Mouse (Mus musculus) splenic B cell, adult 2 months (primary cell): Measurements from ENCODE around the gene Rimbp3.

Experiments used
- DNase-seq: peaks from one replicate; pipeline ENCODE4 v3.0.0-alpha.2; 2011; ENCODE audit warnings: low read depth, low spot score
- H3K27me3 ChIP-seq: 2 replicates; pipeline ENCODE4 v1.6.1; 2012; ENCODE audit warnings: mild to moderate bottlenecking, low read length, moderate library complexity, mixed read lengths; ENCODE audit not compliant: control insufficient read depth, poor library complexity, insufficient read depth, severe bottlenecking
- H3K36me3 ChIP-seq: 2 replicates; pipeline ENCODE4 v1.6.1; 2012; ENCODE audit warnings: mild to moderate bottlenecking, low read length, moderate library complexity, mixed read lengths; ENCODE audit not compliant: control insufficient read depth, poor library complexity, insufficient read depth, severe bottlenecking

Gene Rimbp3

DNA sequence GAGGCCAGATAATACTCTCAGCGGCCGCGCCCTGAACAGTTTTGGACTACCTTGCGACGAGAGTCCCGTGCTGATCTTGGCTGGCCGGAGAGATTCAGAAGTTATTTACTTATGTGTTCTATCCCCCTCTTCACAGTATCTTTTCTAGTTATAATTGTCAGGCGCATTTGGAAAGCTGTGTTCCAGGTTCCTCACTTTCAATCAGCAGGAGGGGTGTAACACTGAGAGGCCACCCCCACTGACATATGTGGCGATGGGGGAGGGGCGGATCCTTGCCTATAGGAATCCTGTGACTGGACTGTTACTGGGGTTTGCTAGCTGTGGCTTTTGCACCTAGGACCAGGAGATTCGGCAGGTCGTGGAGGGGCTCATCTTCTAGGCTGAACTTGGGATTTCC lies 26.1 kb downstream of the Rimbp3 start:
- Histone ChIP-seq H3K36me3 (no peaks in the 10 kb centered on the region), H3K27me3 (no peaks in the 10 kb centered on the region)
- no peak for DNase-seq

DNA sequence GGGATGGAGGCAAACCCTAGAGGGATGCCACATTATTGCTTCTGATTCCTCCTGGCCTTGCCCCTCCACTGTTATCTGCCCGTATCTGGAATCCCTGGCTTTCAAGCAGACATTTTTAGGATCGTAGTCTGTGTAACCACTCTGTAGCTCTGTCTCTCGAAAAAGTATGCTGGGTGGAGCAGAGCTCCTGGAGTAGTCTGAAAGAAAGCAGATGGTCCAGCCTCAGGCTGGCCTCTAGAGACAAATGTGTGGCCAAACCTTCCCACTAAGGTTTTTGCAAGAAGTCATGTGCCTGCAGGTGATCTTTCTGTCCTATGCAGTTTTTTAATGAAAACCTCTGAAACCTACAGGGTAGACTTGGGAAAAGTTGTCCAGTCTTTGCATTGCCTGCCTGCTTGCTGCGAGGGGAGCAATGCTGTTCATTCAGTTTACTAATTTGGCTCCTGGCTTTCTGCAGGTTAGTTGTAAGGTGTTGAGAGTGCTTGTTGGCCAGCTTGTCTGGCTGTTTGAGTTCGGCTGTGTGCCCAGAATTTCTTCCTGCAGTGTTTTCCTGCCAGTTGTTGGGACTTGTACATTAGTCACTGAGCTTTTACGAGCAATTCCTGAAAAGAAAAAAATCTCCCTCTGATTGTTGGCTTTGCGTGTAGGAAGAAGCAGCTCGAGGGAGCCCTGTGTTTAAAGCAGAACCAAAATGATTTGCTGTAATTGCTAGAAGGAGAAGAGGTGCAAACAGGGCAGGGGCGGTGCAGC lies 26.7 kb downstream of the Rimbp3 start:
- H3K36me3 ChIP-seq: no peaks in the 10 kb centered on the region
- DNase-seq: no peak
- H3K27me3 ChIP-seq: no peaks in the 10 kb centered on the region

DNA sequence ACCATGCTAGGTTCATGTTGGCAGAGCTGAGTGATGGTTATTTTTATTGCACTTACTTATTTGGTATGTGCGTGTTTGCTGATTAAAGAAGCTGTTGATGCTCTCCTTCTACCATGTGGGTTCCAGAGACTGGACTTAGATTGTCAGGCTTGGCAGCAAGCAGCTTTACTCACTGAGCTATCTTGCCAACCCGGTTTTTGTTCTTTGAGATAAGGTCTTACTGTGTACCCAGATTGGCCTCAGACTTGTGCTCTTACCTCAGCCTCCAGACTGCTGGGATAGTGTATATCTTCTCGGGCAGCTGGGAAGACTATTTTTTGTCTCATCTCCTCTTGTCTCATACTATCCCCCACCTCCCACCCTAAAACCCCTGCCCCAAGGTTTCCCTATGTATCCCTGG lies 29.2 kb downstream of the Rimbp3 start:
- Histone ChIP-seq H3K36me3 (no peaks in the 10 kb centered on the region), H3K27me3 (no peaks in the 10 kb centered on the region)
- no peak for DNase-seq

DNA sequence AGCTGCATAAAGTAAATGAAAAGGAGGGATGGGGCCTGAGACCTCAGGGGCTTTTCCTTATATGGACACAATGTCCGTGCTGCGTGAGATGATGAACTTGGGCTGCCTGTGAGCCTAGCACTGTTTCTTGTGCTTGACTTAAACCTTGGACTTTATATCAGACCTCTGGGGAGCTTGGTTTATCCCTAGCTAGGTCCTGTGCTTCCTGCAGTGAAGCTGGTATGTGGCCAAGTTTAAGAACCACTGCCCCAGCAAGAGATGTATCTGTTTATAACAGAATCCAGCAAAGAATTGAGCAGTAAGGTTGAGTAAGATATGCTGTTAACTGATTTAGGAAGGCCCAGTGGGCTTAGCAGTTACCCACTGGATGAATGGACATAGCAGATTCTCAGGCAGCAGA lies 31.0 kb downstream of the Rimbp3 start:
- Histone ChIP-seq H3K36me3 (no peaks in the 10 kb centered on the region), H3K27me3 (no peaks in the 10 kb centered on the region)
- no peak for DNase-seq

DNA sequence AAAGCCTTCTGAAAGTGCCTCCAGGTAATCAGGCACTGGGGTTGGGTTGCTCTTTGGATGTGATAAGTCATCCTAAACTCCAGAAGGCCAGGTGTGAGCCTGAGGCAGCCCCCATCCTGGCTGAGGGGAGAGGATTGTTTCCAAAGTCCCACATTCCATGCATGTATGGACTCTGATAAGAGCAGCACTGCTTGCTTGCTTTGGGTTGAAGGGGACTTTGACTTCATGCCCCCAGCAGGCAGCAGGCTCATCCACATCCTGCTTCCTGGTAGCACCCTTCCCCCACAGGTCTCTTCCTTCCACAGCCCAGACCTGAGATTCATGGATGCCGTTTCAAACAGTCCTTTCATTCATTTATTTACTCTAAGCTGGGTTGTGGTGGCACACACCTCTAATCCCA lies 35.3 kb downstream of the Rimbp3 start:
- Histone ChIP-seq H3K36me3 (no peaks in the 10 kb centered on the region), H3K27me3 (no peaks in the 10 kb centered on the region)
- no peak for DNase-seq

DNA sequence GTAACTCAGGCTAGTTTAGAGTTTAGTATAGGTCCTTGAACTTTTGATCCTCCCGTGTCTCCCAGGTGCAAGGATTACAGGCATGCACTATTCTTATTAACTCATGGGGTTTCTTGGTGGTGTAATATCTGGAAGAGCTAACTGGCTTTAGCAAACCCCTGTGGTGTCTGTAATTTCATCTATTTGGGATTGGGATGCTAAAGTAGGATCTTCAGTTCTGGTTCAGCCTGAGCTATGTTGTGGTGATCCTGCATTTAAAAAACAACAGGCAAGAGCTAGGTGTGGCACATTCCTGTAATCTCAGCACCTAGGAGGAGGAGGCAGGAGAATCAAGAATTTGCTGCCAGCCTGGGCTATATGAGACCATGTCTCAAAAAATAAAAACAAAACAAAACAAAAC lies 36.6 kb downstream of the Rimbp3 start:
- no peak for DNase-seq
- H3K36me3 ChIP-seq: no peaks in the 10 kb centered on the region
- no peaks in the 10 kb centered on the region for H3K27me3 ChIP-seq

DNA sequence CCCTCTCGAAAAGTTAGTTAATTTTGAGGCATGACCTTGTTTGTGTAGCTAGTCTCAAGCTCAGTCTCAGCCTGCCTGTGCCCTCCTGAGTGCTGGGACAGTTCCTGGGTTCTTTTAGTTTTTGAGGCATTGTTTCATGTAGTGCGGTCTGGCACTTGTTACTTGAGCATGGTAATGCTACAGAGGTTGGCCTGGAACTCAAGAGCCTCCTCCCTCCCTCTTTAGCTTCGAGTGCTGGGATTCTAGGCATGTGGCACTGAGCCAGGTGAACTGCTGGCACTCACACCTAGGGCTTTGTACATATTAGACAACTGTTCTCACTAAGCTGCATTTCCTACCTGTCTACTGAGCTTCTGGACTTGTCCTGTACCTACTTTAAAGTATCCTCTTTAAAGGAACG lies 39.3 kb downstream of the Rimbp3 start:
- H3K27me3 ChIP-seq: no peaks in the 10 kb centered on the region
- no peak for DNase-seq
- H3K36me3 ChIP-seq: no peaks in the 10 kb centered on the region

DNA sequence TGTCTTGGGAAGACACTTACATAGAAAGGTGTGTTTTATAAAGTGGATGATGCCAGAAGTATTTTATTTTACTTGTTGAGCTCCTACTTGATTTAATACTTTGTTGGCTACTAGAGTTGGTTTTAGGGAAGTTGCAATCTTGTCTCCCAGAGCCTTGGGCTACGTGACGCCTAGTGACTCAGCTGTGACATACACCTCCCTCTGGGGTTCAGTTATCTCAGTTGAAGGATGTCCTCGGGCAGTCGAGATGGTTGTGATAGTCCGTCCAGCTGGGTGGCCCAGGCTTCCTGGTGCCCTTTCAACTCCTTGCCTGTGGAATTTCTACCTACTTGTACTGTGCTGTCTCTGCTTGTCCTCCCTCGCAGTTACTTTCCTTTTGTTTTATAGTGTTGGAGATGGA lies 40.7 kb downstream of the Rimbp3 start:
- no peaks in the 10 kb centered on the region for H3K27me3 ChIP-seq
- no peak for DNase-seq
- no peaks in the 10 kb centered on the region for H3K36me3 ChIP-seq

DNA sequence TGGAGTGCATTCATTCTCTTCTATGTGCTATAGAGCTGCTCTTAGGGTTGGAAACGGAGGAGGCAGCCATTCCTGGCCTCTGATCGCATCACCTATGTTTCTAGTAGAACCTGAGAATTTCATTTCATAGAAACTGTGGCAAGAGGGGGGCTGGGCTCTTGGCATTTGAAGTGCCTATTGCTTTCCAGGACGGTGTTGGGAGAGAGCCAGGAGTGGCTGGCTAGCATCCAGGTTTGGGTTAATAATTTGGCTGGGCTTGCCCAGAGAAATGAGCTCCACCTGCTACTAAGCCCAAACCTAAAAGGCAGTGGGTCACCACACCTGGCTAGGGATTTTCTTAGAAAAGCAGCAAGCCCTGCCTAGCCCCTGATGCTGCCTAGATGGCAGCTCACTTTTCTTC lies 43.1 kb downstream of the Rimbp3 start:
- Histone ChIP-seq H3K27me3 (no peaks in the 10 kb centered on the region), H3K36me3 (no peaks in the 10 kb centered on the region)
- DNase-seq: no peak

DNA sequence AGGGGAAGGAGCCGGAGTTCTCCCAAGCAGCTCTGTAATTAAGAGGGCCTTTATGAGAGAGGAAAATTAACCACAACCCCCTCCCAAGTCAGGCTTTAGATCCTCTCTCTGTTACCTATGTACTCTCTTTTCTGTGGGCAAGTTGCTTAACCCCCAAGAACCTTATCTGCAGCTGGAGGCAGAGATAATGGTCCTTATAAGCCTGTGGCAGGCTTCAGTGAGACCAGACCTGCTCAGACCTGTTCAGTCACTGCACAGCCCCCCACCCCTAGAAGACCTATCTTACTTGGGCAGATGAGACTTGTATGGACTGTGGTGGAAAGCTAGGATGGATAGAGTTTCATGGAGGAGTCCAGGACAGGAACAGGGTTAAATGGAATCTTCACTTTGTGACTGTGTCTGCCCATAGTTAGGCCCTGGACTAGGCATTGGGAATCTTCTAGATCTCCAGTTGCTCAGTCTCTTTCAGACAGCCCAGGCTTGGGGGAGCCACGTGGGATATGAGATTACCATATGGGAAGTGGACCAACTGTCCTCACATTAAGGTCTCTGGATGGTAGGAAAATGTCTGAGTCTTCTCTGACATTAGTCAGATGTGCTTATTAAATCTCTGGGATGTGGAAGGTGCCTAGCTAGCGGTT lies 43.8 kb downstream of the Rimbp3 start:
- no peak for DNase-seq
- Histone ChIP-seq H3K27me3 (no peaks in the 10 kb centered on the region), H3K36me3 (no peaks in the 10 kb centered on the region)

DNA sequence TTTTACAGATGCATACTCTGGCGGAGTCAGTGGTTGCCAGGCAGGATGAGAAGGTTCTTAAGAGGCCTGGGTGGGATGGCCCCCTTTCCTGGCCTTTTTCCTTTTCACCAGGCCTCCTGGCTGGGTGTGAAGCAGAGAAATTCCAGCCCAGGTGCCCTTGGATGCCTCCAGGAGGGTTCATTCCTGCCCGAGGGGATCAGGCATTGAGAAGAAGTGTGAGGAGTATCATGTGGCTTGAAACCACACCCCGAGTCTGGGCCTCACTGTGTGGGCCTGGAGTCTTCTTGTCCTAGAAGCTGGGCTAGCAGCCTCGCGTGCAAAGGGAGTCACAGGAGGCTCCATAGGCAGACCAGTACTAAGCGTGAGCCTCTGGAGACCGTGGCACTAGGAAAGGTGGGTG lies 44.4 kb downstream of the Rimbp3 start:
- DNase-seq: no peak
- H3K36me3 ChIP-seq: no peaks in the 10 kb centered on the region
- no peaks in the 10 kb centered on the region for H3K27me3 ChIP-seq

DNA sequence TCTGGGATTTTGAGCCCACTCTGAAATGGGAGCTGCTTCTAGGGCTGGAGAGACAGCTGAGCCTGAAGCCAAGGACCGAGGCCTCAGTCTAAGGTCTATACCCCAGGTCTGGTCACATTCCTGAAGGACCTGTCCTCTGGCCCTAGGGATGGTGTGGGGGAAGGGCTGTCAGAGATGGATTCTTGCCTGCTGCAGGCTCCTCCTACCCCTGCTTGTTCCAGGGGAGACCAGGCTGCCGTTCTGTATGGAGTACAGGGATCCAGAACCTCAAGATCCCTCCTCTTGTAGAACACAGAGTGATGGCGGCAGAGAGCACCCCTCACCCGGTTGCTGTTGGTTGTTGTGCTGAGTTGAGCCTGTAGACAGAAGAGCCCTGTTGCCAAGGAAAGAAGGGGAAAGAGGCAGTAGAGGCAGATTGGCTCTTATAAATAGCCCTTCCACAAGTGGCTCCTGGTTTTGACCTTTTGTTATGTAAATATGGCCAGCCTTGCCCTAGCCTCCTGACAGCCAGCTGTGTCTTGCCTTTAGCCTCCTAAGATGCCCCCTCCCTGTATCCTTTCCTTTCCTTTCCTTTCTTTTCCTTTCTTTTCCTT lies 45.7 kb downstream of the Rimbp3 start:
- DNase-seq: no peak
- H3K27me3 ChIP-seq: no peaks in the 10 kb centered on the region
- no peaks in the 10 kb centered on the region for H3K36me3 ChIP-seq

DNA sequence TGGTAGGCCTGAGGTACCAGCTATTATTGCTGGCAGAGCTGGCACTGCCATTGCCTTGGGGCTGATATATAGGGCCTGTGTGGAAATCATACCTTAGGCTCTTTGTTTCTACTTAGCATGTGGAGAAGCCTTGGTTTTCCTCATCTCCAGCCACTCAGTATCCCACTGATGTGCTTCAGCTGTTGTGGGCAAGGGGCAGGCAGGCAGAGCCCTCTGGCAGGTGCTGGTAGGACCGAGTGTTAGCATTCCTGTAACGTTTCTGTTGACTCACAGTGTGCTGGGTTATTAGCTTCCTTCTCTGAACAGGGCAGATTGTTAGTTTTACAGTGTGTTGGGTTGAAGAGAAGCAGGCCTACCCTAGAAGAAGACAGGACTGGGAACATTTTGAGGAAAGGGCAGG lies 46.9 kb downstream of the Rimbp3 start:
- Histone ChIP-seq H3K36me3 (no peaks in the 10 kb centered on the region), H3K27me3 (no peaks in the 10 kb centered on the region)
- no peak for DNase-seq

DNA sequence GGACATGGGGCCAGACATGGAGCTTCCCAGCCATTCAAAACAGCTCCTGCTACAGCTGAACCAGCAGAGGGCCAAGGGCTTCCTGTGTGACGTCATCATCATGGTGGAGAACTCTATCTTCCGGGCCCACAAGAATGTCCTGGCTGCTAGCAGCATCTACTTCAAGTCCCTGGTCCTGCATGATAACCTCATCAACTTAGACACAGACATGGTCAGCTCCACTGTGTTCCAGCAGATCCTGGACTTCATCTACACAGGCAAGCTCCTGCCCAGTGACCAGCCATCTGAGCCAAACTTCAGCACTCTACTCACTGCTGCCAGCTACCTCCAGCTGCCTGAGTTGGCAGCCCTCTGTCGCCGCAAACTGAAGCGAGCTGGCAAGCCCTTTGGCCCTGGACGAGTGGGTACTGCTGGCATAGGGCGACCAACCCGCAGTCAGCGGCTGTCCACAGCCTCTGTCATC lies 49.0 kb downstream of the Rimbp3 start:
- DNase-seq: no peak
- Histone ChIP-seq H3K36me3 (no peaks in the 10 kb centered on the region), H3K27me3 (no peaks in the 10 kb centered on the region)

DNA sequence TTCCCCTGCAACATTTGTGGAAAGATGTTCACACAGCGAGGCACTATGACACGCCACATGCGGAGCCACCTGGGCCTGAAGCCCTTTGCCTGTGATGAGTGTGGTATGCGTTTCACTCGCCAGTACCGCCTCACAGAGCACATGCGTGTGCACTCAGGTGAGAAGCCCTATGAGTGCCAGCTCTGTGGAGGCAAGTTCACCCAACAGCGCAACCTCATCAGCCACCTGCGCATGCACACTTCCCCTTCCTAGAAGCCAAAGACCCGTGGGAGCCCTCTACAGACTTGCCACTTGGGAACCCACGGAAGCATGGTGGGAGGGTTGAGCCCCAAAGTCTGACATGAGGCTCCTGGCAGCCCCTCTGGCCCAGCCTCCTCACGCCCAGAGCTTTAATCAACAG lies 50.5 kb downstream of the Rimbp3 start:
- Histone ChIP-seq H3K27me3 (no peaks in the 10 kb centered on the region), H3K36me3 (no peaks in the 10 kb centered on the region)
- peak; percentile 31 for DNase-seq
